Mouse (Mus musculus) bone marrow macrophage, adult 2 months (primary cell): ENCODE results near the gene Zfp784. TPM values are rescaled to one million over a fixed set of nuclear protein-coding genes. Genes with fewer than 3 reads are reported as not detected.
A peak's percentile ranks its signal among the peaks of the same experiment; 100 is the strongest.

Experiments
- H3K27ac ChIP-seq: 2 replicates; pipeline ENCODE4 v1.5.1; 2012; ENCODE audit warnings: low read depth, low read length; ENCODE audit not compliant: insufficient read depth
- H3K4me1 ChIP-seq: 2 replicates; pipeline ENCODE4 v1.6.1; 2012; ENCODE audit warnings: low read length; ENCODE audit not compliant: control insufficient read depth, insufficient read depth
- H3K4me3 ChIP-seq: 2 replicates; pipeline ENCODE4 v1.5.1; 2012; ENCODE audit warnings: mild to moderate bottlenecking, low read length, moderate library complexity; ENCODE audit not compliant: insufficient read depth
- CTCF ChIP-seq: IDR thresholded peaks from 2 replicates; pipeline ENCODE4 v1.5.1; 2012; ENCODE audit warnings: low read depth, mild to moderate bottlenecking, low read length, moderate library complexity
- POLR2A ChIP-seq: IDR thresholded peaks from 2 replicates; pipeline ENCODE4 v1.6.1; 2012; ENCODE audit warnings: mild to moderate bottlenecking, low read depth, low read length, borderline replicate concordance
- polyA plus RNA-seq: library from polyadenylated mRNA; stranded (reverse); fragments of >200 nt; gene quantifications from 2 replicates; pipeline ENCODE4 v1.2.4, GENCODE M21; 2012; ENCODE audit not compliant: missing spikeins, insufficient read depth, insufficient read length

The Zfp784 gene
- polyA plus RNA-seq, 1 experiment = 3.8 TPM

DNA sequence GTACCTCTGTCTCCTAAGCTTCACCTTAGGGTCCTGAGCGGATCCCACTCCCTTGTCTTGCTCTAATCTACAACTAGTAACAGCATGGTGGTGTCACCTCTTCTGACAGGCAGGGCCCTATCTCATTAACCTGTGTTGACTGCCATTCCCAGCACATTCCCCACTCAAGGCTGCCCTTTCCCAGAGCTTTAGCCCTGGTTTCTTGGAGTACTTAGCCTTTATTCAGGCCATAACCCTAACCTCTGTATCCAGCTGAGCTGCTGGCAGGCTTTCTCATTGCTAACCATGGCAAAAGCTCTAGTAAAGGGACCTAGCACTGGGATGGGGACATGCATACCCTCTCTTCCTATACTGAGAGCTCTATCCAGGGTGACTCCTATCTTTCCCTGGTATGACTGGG is 20.4 kb upstream of the Zfp784 start:
- peaks cover 31% of the 10 kb centered on the region for H3K4me1 ChIP-seq
- no peak overlapping the region for H3K4me3 ChIP-seq
- H3K27ac ChIP-seq = peak overlapping the region; percentile 91
- TF ChIP-seq CTCF = no peak
- no peak for TF ChIP-seq POLR2A

- no peak overlapping the region for H3K4me3 ChIP-seq
- H3K4me1 ChIP-seq = peaks cover 38% of the 10 kb centered on the region
These were observed 19.6 kb upstream of the Zfp784 start for GRCm38 (mm10) chr7:5057804-5058203.

DNA sequence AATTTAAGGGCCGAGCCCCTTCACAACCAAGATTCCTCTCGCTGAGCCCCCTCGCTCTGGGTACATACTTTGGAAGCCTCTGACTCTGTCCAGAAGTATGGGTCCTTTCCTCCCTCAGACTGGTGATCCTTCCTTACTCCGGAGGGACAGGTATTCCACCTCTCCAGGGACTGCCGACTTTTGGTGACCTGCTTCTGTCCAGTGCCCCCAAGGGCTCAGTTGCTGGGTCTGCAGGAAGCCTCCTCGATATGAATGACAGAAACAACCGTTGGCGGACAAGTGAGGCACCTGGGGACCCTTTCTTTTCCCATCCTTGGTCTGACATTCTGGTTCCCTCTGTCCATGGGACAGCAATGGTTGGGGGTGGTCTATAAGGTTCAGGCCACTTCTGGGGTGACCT is 19.1 kb upstream of the Zfp784 start:
- Histone ChIP-seq H3K27ac (peak overlapping the region; percentile 91), H3K4me3 (no peak overlapping the region), H3K4me1 (peaks cover 38% of the 10 kb centered on the region)
- TF ChIP-seq CTCF = no peak
- no peak for TF ChIP-seq POLR2A

More at GRCm38 (mm10) chr7:5057804-5058203, 19.6 kb upstream of the Zfp784 start:
- peak overlapping the region; percentile 91 for H3K27ac ChIP-seq
- TF ChIP-seq CTCF = peak; percentile 8; the same call in 1 of the 2 replicates
- no peak for TF ChIP-seq POLR2A

- no peak overlapping the region; the same call in 1 of the 2 replicates for H3K4me3 ChIP-seq
- peaks cover 38% of the 10 kb centered on the region for H3K4me1 ChIP-seq
- no peak overlapping the region for H3K27ac ChIP-seq
- no peak for TF ChIP-seq POLR2A
- TF ChIP-seq CTCF = no peak
These were observed 18.5 kb upstream of the Zfp784 start for GRCm38 (mm10) chr7:5056651-5057263.

- peaks cover 29% of the 10 kb centered on the region for H3K4me1 ChIP-seq
- peak overlapping the region; percentile 69 for H3K4me3 ChIP-seq
- no peak for TF ChIP-seq POLR2A
- no peak for TF ChIP-seq CTCF
- no peak overlapping the region for H3K27ac ChIP-seq
These were observed 15.4 kb upstream of the Zfp784 start for GRCm38 (mm10) chr7:5053456-5054179.

DNA sequence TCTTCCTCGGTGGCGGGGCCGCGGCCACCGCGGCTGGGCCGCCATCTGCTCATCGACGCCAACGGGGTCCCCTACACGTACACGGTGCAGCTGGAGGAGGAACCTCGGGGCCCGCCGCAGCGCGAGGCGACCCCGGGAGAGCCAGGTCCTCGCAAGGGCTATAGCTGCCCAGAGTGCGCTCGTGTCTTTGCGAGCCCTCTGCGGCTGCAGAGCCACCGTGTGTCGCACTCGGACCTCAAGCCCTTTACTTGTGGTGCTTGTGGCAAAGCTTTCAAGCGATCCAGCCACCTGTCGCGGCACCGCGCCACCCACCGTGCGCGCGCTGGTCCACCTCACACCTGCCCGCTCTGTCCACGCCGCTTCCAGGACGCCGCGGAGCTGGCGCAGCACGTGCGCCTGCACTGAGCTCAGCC is 14.7 kb upstream of the Zfp784 start:
- Histone ChIP-seq H3K4me1 (peaks cover 23% of the 10 kb centered on the region), H3K4me3 (peak overlapping the region; percentile 69), H3K27ac (no peak overlapping the region)
- no peak for TF ChIP-seq POLR2A
- TF ChIP-seq CTCF = no peak

GRCm38 (mm10) chr7:5052438-5052837 is 14.2 kb upstream of the Zfp784 start:
- Histone ChIP-seq H3K27ac (no peak overlapping the region), H3K4me3 (peak overlapping the region; percentile 69), H3K4me1 (peaks cover 18% of the 10 kb centered on the region)
- TF ChIP-seq POLR2A (no peak), CTCF (no peak)

GRCm38 (mm10) chr7:5051193-5052192 is 13.2 kb upstream of the Zfp784 start, which contains the start of gene Zfp580:
Gene Zfp580, plus strand, starts transcription at chr7:5051538.
- H3K4me3 ChIP-seq = peak within 1 kb of the TSS; percentile 69
- TF ChIP-seq CTCF (no peak), POLR2A (no peak)
- peak within 1 kb of the TSS; percentile 1; the same call in 1 of the 2 replicates for H3K27ac ChIP-seq
- H3K4me1 ChIP-seq = peaks cover 12% of the 10 kb centered on the region

DNA sequence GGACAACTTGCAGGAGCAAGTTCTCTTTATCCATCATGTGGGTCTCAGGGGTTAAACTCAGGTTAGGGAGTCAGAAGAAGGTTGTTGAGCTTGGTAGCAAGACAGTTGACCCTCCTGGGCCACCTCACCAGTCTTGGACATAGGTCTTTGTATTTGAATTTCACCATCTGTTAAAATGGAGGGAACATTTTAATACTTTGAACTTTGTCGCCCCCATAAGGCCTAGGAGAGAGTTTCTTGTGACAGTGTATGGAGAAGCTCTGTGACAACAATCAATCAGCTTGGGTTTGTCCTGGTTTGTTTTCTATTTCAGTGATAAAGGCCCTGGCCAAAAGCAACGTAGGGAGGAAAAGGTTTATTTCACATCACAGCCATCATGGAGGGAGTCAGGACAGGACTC is 9.1 kb upstream of the Zfp784 start:
- H3K4me1 ChIP-seq = peaks cover 6% of the 10 kb centered on the region
- H3K27ac ChIP-seq = no peak overlapping the region
- H3K4me3 ChIP-seq = no peak overlapping the region
- no peak for TF ChIP-seq POLR2A
- no peak for TF ChIP-seq CTCF

- H3K27ac ChIP-seq = no peak overlapping the region
- peaks cover 6% of the 10 kb centered on the region for H3K4me1 ChIP-seq
- H3K4me3 ChIP-seq = no peak overlapping the region
- TF ChIP-seq CTCF (no peak), POLR2A (no peak)
These were observed 7.9 kb upstream of the Zfp784 start for GRCm38 (mm10) chr7:5046112-5046511.
